Comparison of ENCODE assay signal across 12 mouse cellular contexts in genomic region chr11:102010140-102010539, GRCm38 (mm10). TPM values are rescaled to one million over a fixed set of nuclear protein-coding genes. Genes with fewer than 3 reads are reported as not detected.
DNase-seq lines count a peak whose midpoint lies in the region; ATAC-seq and TF ChIP-seq lines count a peak whose summit lies in the region.
"Had no signal": no experiment of that assay in that cellular context is flagged by ENCODE, and none has a peak within 500 bp of the region (broad histone marks: within the 10 kb centered on the region; RNA-seq: fewer than 3 reads in every experiment).

No protein-coding gene starts in this region.

- no peak; the same call in 1 of the 2 replicates for ATAC-seq in embryonic facial prominence, embryonic 12.5 days (ENCODE audit: insufficient number of reproducible peaks, insufficient read depth, low FRiP score, low TSS enrichment)

- no peaks in the 10 kb centered on the region for H3K9me3 ChIP-seq in embryonic facial prominence, embryonic 12.5 days

- no peak overlapping the region for H3K4me3 ChIP-seq in layer of hippocampus, adult 2 months
- no peak overlapping the region for H3K4me3 ChIP-seq in embryonic facial prominence, embryonic 12.5 days

- 69% methylated on average over 13 of the region's 13 CpGs for WGBS in embryonic facial prominence, embryonic 12.5 days

- no peak for TF ChIP-seq CTCF in layer of hippocampus, adult 2 months (conservative IDR thresholded peaks at IDR 0.05)

- no peak overlapping the region for H3K4me2 ChIP-seq in embryonic facial prominence, embryonic 12.5 days (replicated peaks)

- peaks cover 19% of the 10 kb centered on the region for H3K36me3 ChIP-seq in embryonic facial prominence, embryonic 12.5 days

- H3K27me3 ChIP-seq in embryonic facial prominence, embryonic 12.5 days: no peaks in the 10 kb centered on the region

- H3K9ac ChIP-seq in embryonic facial prominence, embryonic 12.5 days: no peak overlapping the region

- peak; percentile 30 to 45 for DNase-seq in layer of hippocampus, adult 2 months (ENCODE audit: low spot score in 2 of 2)
- DNase-seq in layer of hippocampus, postnatal 25 days (ENCODE audit: extremely low spot score in 1 of 2, low spot score in 1 of 2): no peak
- peak; percentile 76 for DNase-seq in layer of hippocampus, adult 9-11 months
- peak; percentile 84 for DNase-seq in retina, embryonic 14.5 days (ENCODE audit: low spot score)
- no peak for DNase-seq in kidney, adult 18-20 months
- DNase-seq in urinary bladder, postnatal 4 days (ENCODE audit: low spot score in 2 of 2): no peak
- DNase-seq in urinary bladder, postnatal 36 days (ENCODE audit: low spot score in 2 of 2): no peak
- DNase-seq: adrenal gland, adult 8-10 months; kidney, adult 2 months had no signal

- no peaks in the 10 kb centered on the region for H3K4me1 ChIP-seq in embryonic facial prominence, embryonic 12.5 days

- H3K27ac ChIP-seq in layer of hippocampus, adult 2 months: peak overlapping the region; percentile 77
- H3K27ac ChIP-seq in embryonic facial prominence, embryonic 12.5 days: 0 out of 2 replicates have a peak overlapping the region, but pooled peaks have one; percentile 14

RNA-seq across cellular contexts. Expression of gene Mpp3, which starts 18.1 kb away (rescaled TPM):
- 10 to 100 TPM; 88.3 to 94.4 TPM for total RNA-seq in layer of hippocampus, adult 2 months (2021)
- total RNA-seq in layer of hippocampus, postnatal 25 days (2021): 10 to 100 TPM; 80.5 to 82.4 TPM
- 11.1 and 11.4 TPM in 2 replicates for polyA plus RNA-seq in embryonic facial prominence, embryonic 12.5 days (2016; fragmentation: Nextera tagmentation; extraction: Ambion mirVana)

RNA-seq across cellular contexts. Expression of gene Dusp3, which starts 23.3 kb away (rescaled TPM):
- total RNA-seq in layer of hippocampus, adult 2 months (2021): 100 to 1,000 TPM; 149 to 155 TPM
- total RNA-seq in layer of hippocampus, postnatal 25 days (2021): 100 to 1,000 TPM; 145 to 154 TPM
- polyA plus RNA-seq in embryonic facial prominence, embryonic 12.5 days (2016; fragmentation: Nextera tagmentation; extraction: Ambion mirVana): 12.3 and 12.5 TPM in 2 replicates

RNA-seq across cellular contexts. Expression of gene Cfap97d1, which starts 26.1 kb away (rescaled TPM):
- total RNA-seq in layer of hippocampus, adult 2 months (2021): not detected
- not detected for total RNA-seq in layer of hippocampus, postnatal 25 days (2021)
- not detected in 2 replicates for polyA plus RNA-seq in embryonic facial prominence, embryonic 12.5 days (2016; fragmentation: Nextera tagmentation; extraction: Ambion mirVana)
- total RNA-seq: adrenal gland, adult 8-10 months had no signal
- polyA plus RNA-seq: frontal cortex, adult 2 months; kidney, adult 2 months; lung, embryonic 16.5 days had no signal

RNA-seq across cellular contexts. Expression of gene Cd300lg, which starts 31.2 kb away (rescaled TPM):
- total RNA-seq in layer of hippocampus, adult 2 months (2021): not detected
- not detected for total RNA-seq in layer of hippocampus, postnatal 25 days (2021)
- polyA plus RNA-seq in embryonic facial prominence, embryonic 12.5 days (2016; fragmentation: Nextera tagmentation; extraction: Ambion mirVana): 0.43 and 0.55 TPM in 2 replicates

RNA-seq across cellular contexts. Expression of gene Sost, which starts 43.3 kb away (rescaled TPM):
- total RNA-seq in layer of hippocampus, adult 2 months (2021): not detected
- not detected for total RNA-seq in layer of hippocampus, postnatal 25 days (2021)
- 0.10 and 0.14 TPM in 2 replicates for polyA plus RNA-seq in embryonic facial prominence, embryonic 12.5 days (2016; fragmentation: Nextera tagmentation; extraction: Ambion mirVana)
- total RNA-seq: adrenal gland, adult 8-10 months had no signal

Comparison
In these comparisons a context has a peak if more than half of its experiments do, and no peak if none do; other contexts are left out.
1. DNase-seq: peak in layer of hippocampus, adult 2 months (2 of 2), layer of hippocampus, adult 9-11 months (single experiment) and retina, embryonic 14.5 days (single experiment); none in layer of hippocampus, postnatal 25 days (0 of 2), kidney, adult 18-20 months (single experiment), urinary bladder, postnatal 4 days (0 of 2) and urinary bladder, postnatal 36 days (0 of 2).